Mouse (Mus musculus) C2C12 (cell line): ENCODE measurements at regions not wholly inside any gene's neighbourhood (a gene's known extent, or its start where the extent isn't known, plus 50 kb on each side); places are given as distances from the start of the nearest gene placed in this dataset.

Source experiments
- CEBPB ChIP-seq: IDR thresholded peaks from one replicate; pipeline ENCODE4 v1.6.1; 2011; ENCODE audit warnings: low read depth, mild to moderate bottlenecking, control low read depth, moderate library complexity
- CTCF ChIP-seq: IDR thresholded peaks from one replicate; pipeline ENCODE4 v1.5.1; 2011; ENCODE audit not compliant: control insufficient read depth, insufficient read depth, insufficient read length
- MAX ChIP-seq: IDR thresholded peaks from one replicate; pipeline ENCODE4 v1.6.1; 2011; ENCODE audit warnings: mild to moderate bottlenecking, control low read depth
- MYOD1 ChIP-seq: IDR thresholded peaks from one replicate; pipeline ENCODE4 v1.6.1; 2011; ENCODE audit warnings: low read depth; ENCODE audit not compliant: control insufficient read depth, insufficient read length
- USF1 ChIP-seq: IDR thresholded peaks from one replicate; pipeline ENCODE4 v1.6.1; 2011; ENCODE audit warnings: low read depth, mild to moderate bottlenecking, control low read depth, moderate library complexity

GRCm38 (mm10) chr2:171668791-171669645 lies 374.2 kb downstream of the Cbln4 start:
- TF ChIP-seq CTCF: no peak
- no peak for TF ChIP-seq MYOD1
- no peak for TF ChIP-seq USF1
- no peak for TF ChIP-seq MAX
- TF ChIP-seq CEBPB: no peak
